Mouse (Mus musculus) kidney, adult 2 months (tissue): ENCODE data around the gene Ahnak2.

Experiments used
- CTCF ChIP-seq: fragments of 200-500 bp; conservative IDR thresholded peaks from 2 replicates; pipeline ENCODE4 v1.5.1; 2011; ENCODE audit warnings: low read depth, mild to moderate bottlenecking, control low read depth, low read length, moderate library complexity, mixed read lengths; ENCODE audit not compliant: insufficient read depth, insufficient read length
- POLR2A ChIP-seq: fragments of 200-500 bp; IDR thresholded peaks from one replicate; pipeline ENCODE4 v1.6.1; 2011; ENCODE audit warnings: low read depth, low read length, control low read depth

- TF ChIP-seq POLR2A (no peak), CTCF (no peak)
Measured at GRCm38 (mm10) chr12:112798716-112799115, 3.7 kb downstream of the Ahnak2 start.
